Mouse (Mus musculus) liver, embryonic 14.5 days (tissue): ENCODE measurements around the gene Zfp385a. TPM values are rescaled to one million over a fixed set of nuclear protein-coding genes. Genes with fewer than 3 reads are reported as not detected.

ENCODE experiments used
- ATAC-seq: fragments of 200-750 bp; cut with Nextera tagmentation; 2 replicates; pipeline ENCODE4 v1.8.0; 2017; ENCODE audit warnings: moderate number of reproducible peaks, mild to moderate bottlenecking, moderate library complexity; ENCODE audit not compliant: insufficient read depth
- DNase-seq, 3 experiments: peaks; one replicate each; pipeline ENCODE4 v3.0.0-alpha.2; 2012 to 2013; ENCODE audit warnings: low read depth in 3 of 3, low spot score in 3 of 3
- H3K27ac ChIP-seq: fragments of 300-500 bp; sonication (generic); 2 replicates; pipeline ENCODE4 v1.5.1; 2014; ENCODE audit warnings: moderate library complexity, mild to moderate bottlenecking, control low read depth, inconsistent platforms
- H3K27me3 ChIP-seq: fragments of 300-500 bp; sonication (generic); 2 replicates; pipeline ENCODE4 v1.6.1; 2014; ENCODE audit warnings: mild to moderate bottlenecking, low read length, moderate library complexity; ENCODE audit not compliant: control insufficient read depth, insufficient read depth
- H3K36me3 ChIP-seq: fragments of 300-500 bp; sonication (generic); replicated peaks from 2 replicates; pipeline ENCODE4 v1.6.1; 2014; ENCODE audit warnings: low read depth; ENCODE audit not compliant: control insufficient read depth, insufficient read depth
- H3K4me1 ChIP-seq, 2 experiments: fragments of 200-500 bp in 1 of 2; fragments of 300-500 bp in 1 of 2; sonication (generic) in 1 of 2; replicated peaks; 2 replicates each; pipeline ENCODE4 v1.6.1; 2012 to 2014; ENCODE audit warnings: antibody characterized with exemption in 1 of 2, inconsistent platforms in 1 of 2, low read length in 1 of 2; ENCODE audit not compliant: control insufficient read depth in 2 of 2, insufficient read depth in 2 of 2
- H3K4me2 ChIP-seq: fragments of 300-500 bp; sonication (generic); 2 replicates; pipeline ENCODE4 v1.6.1; 2014; ENCODE audit warnings: low read depth, mild to moderate bottlenecking, control low read depth, moderate library complexity
- H3K4me3 ChIP-seq, 2 experiments: fragments of 200-500 bp in 1 of 2; fragments of 300-500 bp in 1 of 2; sonication (generic) in 1 of 2; 2 replicates each; pipeline ENCODE4 v1.5.1; 2012 to 2014; ENCODE audit warnings: low read depth in 2 of 2, low read length in 2 of 2, mild to moderate bottlenecking in 2 of 2, control low read depth in 1 of 2, inconsistent platforms in 1 of 2, moderate library complexity in 1 of 2; ENCODE audit not compliant: insufficient read depth in 1 of 2
- H3K9ac ChIP-seq: fragments of 300-500 bp; sonication (generic); replicated peaks from 2 replicates; pipeline ENCODE4 v1.6.1; 2014; ENCODE audit warnings: mild to moderate bottlenecking, control low read depth, moderate library complexity
- H3K9me3 ChIP-seq: fragments of 300-500 bp; sonication (generic); 2 replicates; pipeline ENCODE4 v1.6.1; 2016; ENCODE audit warnings: low read length, mixed read lengths; ENCODE audit not compliant: control insufficient read depth
- CTCF ChIP-seq: IDR thresholded peaks from 2 replicates; pipeline ENCODE4 v1.5.1; 2016; ENCODE audit warnings: antibody characterized with exemption, low read depth, control low read depth
- EP300 ChIP-seq: IDR thresholded peaks from 2 replicates; pipeline ENCODE4 v1.6.1; 2016; ENCODE audit warnings: antibody characterized with exemption, low read depth
- WGBS: fragments of 180-500 bp; shearing (Covaris S2); extraction: QIAGEN DNeasy Blood & Tissue Kit; methylation state at CpG from one replicate; pipeline ENCODE4 v1.1.7; 2014; ENCODE audit not compliant: insufficient replicate concordance; 5-methylcytosine and 5-hydroxymethylcytosine counted together
- polyA plus RNA-seq, 2 experiments: library from polyadenylated mRNA; depleted of rRNA in 1 of 2; stranded (reverse) in 1 of 2; unstranded in 1 of 2; fragments of >200 nt; fragmentation: Nextera tagmentation in 1 of 2; extraction: Ambion mirVana in 1 of 2; gene quantifications; 2 replicates each; pipeline versions ENCODE4 v1.2.1 to v1.2.3; 2012 to 2014

Gene Zfp385a
- polyA plus RNA-seq, 2 experiments = 4.7 to 4.9 TPM

GRCm38 (mm10) chr15:103289600-103289999 lies 50.3 kb downstream of the Zfp385a start:
- no peak for DNase-seq
- Histone ChIP-seq H3K9me3 (no peaks in the 10 kb centered on the region), H3K36me3 (peaks cover 56% of the 10 kb centered on the region), H3K9ac (no peak overlapping the region), H3K27ac (no peak overlapping the region), H3K4me3 (no peak overlapping the region), H3K4me2 (no peak overlapping the region), H3K27me3 (no peaks in the 10 kb centered on the region), H3K4me1 (peaks cover 0 to 6% of the 10 kb centered on the region in 2 experiments; a peak in 2 of 4 replicates)
- no peak for ATAC-seq
- 78% methylated on average over 5 of the region's 5 CpGs for WGBS
- TF ChIP-seq CTCF (no peak), EP300 (no peak)

GRCm38 (mm10) chr15:103285778-103286417 lies 54.0 kb downstream of the Zfp385a start:
- no peak overlapping the region for H3K9ac ChIP-seq
- H3K36me3 ChIP-seq = peaks cover 27% of the 10 kb centered on the region
- 44% methylated on average over 1 of the region's 1 CpGs for WGBS
- TF ChIP-seq CTCF (no peak), EP300 (no peak)
- H3K4me2 ChIP-seq = no peak overlapping the region
- H3K27ac ChIP-seq = no peak overlapping the region
- ATAC-seq (no peak), DNase-seq (no peak)
- H3K4me1 ChIP-seq = peaks cover 3 to 16% of the 10 kb centered on the region in 2 experiments
- H3K9me3 ChIP-seq = no peaks in the 10 kb centered on the region
- H3K4me3 ChIP-seq = no peak overlapping the region
- no peaks in the 10 kb centered on the region for H3K27me3 ChIP-seq

GRCm38 (mm10) chr15:103284647-103285046 lies 55.2 kb downstream of the Zfp385a start:
- peaks cover 14 to 25% of the 10 kb centered on the region in 2 experiments for H3K4me1 ChIP-seq

GRCm38 (mm10) chr15:103284066-103284465 lies 55.8 kb downstream of the Zfp385a start:
- H3K4me1 ChIP-seq = peaks cover 14 to 28% of the 10 kb centered on the region in 2 experiments
- WGBS = 64% methylated on average over 3 of the region's 3 CpGs

More at GRCm38 (mm10) chr15:103284647-103285046, 55.2 kb downstream of the Zfp385a start:
- Histone ChIP-seq H3K27me3 (no peaks in the 10 kb centered on the region), H3K9ac (no peak overlapping the region), H3K4me2 (no peak overlapping the region), H3K27ac (no peak overlapping the region), H3K9me3 (no peaks in the 10 kb centered on the region), H3K36me3 (peaks cover 17% of the 10 kb centered on the region), H3K4me3 (no peak overlapping the region)
- no peak for ATAC-seq
- DNase-seq = no peak
- 41% methylated on average over 2 of the region's 2 CpGs for WGBS
- TF ChIP-seq CTCF = peak; percentile 23; the same call in 1 of the 2 replicates
- no peak for TF ChIP-seq EP300

GRCm38 (mm10) chr15:103281465-103282205 lies 58.3 kb downstream of the Zfp385a start:
- peaks cover 14 to 40% of the 10 kb centered on the region in 2 experiments for H3K4me1 ChIP-seq
- WGBS = 75% methylated on average over 3 of the region's 3 CpGs
- H3K9me3 ChIP-seq = no peaks in the 10 kb centered on the region
- DNase-seq (no peak), ATAC-seq (no peak)
- H3K27ac ChIP-seq = peak overlapping the region; percentile 62
- TF ChIP-seq CTCF (no peak), EP300 (no peak)
- H3K9ac ChIP-seq = peak overlapping the region; percentile 20
- H3K27me3 ChIP-seq = no peaks in the 10 kb centered on the region
- H3K36me3 ChIP-seq = peaks cover 4% of the 10 kb centered on the region
- H3K4me3 ChIP-seq = no peak overlapping the region
- H3K4me2 ChIP-seq = no peak overlapping the region

More at GRCm38 (mm10) chr15:103284066-103284465, 55.8 kb downstream of the Zfp385a start:
- Histone ChIP-seq H3K36me3 (peaks cover 12% of the 10 kb centered on the region), H3K9ac (no peak overlapping the region), H3K4me2 (no peak overlapping the region), H3K27me3 (no peaks in the 10 kb centered on the region), H3K27ac (no peak overlapping the region), H3K4me3 (no peak overlapping the region), H3K9me3 (no peaks in the 10 kb centered on the region)
- no peak for DNase-seq
- ATAC-seq = no peak
- TF ChIP-seq EP300 (no peak), CTCF (peak; percentile 74)
